Mouse (Mus musculus) heart, postnatal 14 days (tissue): ENCODE data around the gene Stk32c. TPM values are rescaled to one million over a fixed set of nuclear protein-coding genes. Genes with fewer than 3 reads are reported as not detected.

ENCODE experiments used
- DNase-seq, 2 experiments: peaks; one replicate each; pipeline ENCODE4 v3.0.0; 2021 to 2022
- intact Hi-C: fragments of 180-260 bp; cut with DNase I; formaldehyde crosslinking; loops from one replicate; pipeline ENCODE4 v1.15.1; 2025
- long read RNA-seq, 2 experiments: library from polyadenylated mRNA; stranded (forward); transcript quantifications; one replicate each; pipeline ENCODE4 v2.0.0; 2021
- total RNA-seq, 2 experiments: library from RNA; stranded (reverse); gene quantifications; 2 replicates each; pipeline ENCODE4 v1.2.3; 2021

Gene Stk32c
- total RNA-seq = 1 to 10 TPM; 1.8 to 2.7 TPM
- long read RNA-seq, experiment 1 = 0 reads
- long read RNA-seq, experiment 2 = 0 reads

- peak; percentile 96 to 98 for DNase-seq
- intact Hi-C loops = no loop called here
Measured at GRCm38 (mm10) chr7:139212754-139213745, at the start of gene Stk32c, which contains the start of gene Lrrc27. Gene Stk32c, minus strand, starts transcription at chr7:139213307. Gene Lrrc27, plus strand, starts transcription at chr7:139212988.

- DNase-seq = no peak
- intact Hi-C loops = no loop called here
Measured at GRCm38 (mm10) chr7:139257752-139258542, 44.8 kb upstream of the Stk32c start.

- DNase-seq = no peak
- intact Hi-C loops = no loop called here
Measured at GRCm38 (mm10) chr7:139254626-139255025, 41.5 kb upstream of the Stk32c start.

- intact Hi-C loops = no loop called here
- no peak for DNase-seq
Measured at GRCm38 (mm10) chr7:139253462-139253861, 40.4 kb upstream of the Stk32c start.

GRCm38 (mm10) chr7:139252986-139253385 lies 39.9 kb upstream of the Stk32c start:
- intact Hi-C loops = no loop called here
- no peak for DNase-seq

GRCm38 (mm10) chr7:139252566-139252965 lies 39.5 kb upstream of the Stk32c start:
- no peak for DNase-seq
- intact Hi-C loops = no loop called here

- intact Hi-C loops = no loop called here
- DNase-seq = peak; percentile 70
Measured at GRCm38 (mm10) chr7:139251881-139252301, 38.8 kb upstream of the Stk32c start.

GRCm38 (mm10) chr7:139249406-139250210 lies 36.5 kb upstream of the Stk32c start:
- no peak for DNase-seq
- intact Hi-C loops = loop anchor here (5.0 kb wide), 1 partner anchor 138 kb away; the partner anchor contains the start of gene Inpp5a

GRCm38 (mm10) chr7:139248615-139249405 lies 35.7 kb upstream of the Stk32c start:
- intact Hi-C loops = loop anchor here (5.0 kb wide), 1 partner anchor 138 kb away; the partner anchor contains the start of gene Inpp5a
- DNase-seq = peak in 1 of 2 experiments; percentile 62

- DNase-seq = peak; percentile 90 to 92
- intact Hi-C loops = loop anchor here (5.0 kb wide), 1 partner anchor 139 kb away; the partner anchor contains the start of gene Inpp5a
Measured at GRCm38 (mm10) chr7:139247881-139248614, 34.9 kb upstream of the Stk32c start, which contains the start of gene Pwwp2b. Gene Pwwp2b, plus strand, starts transcription at chr7:139248482.

- DNase-seq = peak; percentile 62 to 63
- intact Hi-C loops = loop anchor here (5.0 kb wide), 1 partner anchor 140 kb away; the partner anchor contains the start of gene Inpp5a
Measured at GRCm38 (mm10) chr7:139246931-139247880, 34.1 kb upstream of the Stk32c start.

- DNase-seq = peak in 1 of 2 experiments; percentile 36
- intact Hi-C loops = loop anchor here (5.0 kb wide), 1 partner anchor 141 kb away; the partner anchor contains the start of gene Inpp5a
Measured at GRCm38 (mm10) chr7:139246086-139246485, 33.0 kb upstream of the Stk32c start.

GRCm38 (mm10) chr7:139239432-139239831 lies 26.3 kb upstream of the Stk32c start:
- intact Hi-C loops = no loop called here
- no peak for DNase-seq

GRCm38 (mm10) chr7:139235651-139236358 lies 22.7 kb upstream of the Stk32c start:
- DNase-seq = peak in 1 of 2 experiments; percentile 41
- intact Hi-C loops = loop anchor here (2.0 kb wide), 1 partner anchor 241 kb away; no protein-coding TSS in a partner anchor

GRCm38 (mm10) chr7:139234426-139235188 lies 21.5 kb upstream of the Stk32c start:
- intact Hi-C loops = loop anchor here (2.0 kb wide), 1 partner anchor 242 kb away; no protein-coding TSS in a partner anchor

More at GRCm38 (mm10) chr7:139234426-139235188, 21.5 kb upstream of the Stk32c start:
- peak; percentile 61 to 67 for DNase-seq
